Mouse (Mus musculus): ENCODE results near the gene Maml1.

Gene Maml1

DNA sequence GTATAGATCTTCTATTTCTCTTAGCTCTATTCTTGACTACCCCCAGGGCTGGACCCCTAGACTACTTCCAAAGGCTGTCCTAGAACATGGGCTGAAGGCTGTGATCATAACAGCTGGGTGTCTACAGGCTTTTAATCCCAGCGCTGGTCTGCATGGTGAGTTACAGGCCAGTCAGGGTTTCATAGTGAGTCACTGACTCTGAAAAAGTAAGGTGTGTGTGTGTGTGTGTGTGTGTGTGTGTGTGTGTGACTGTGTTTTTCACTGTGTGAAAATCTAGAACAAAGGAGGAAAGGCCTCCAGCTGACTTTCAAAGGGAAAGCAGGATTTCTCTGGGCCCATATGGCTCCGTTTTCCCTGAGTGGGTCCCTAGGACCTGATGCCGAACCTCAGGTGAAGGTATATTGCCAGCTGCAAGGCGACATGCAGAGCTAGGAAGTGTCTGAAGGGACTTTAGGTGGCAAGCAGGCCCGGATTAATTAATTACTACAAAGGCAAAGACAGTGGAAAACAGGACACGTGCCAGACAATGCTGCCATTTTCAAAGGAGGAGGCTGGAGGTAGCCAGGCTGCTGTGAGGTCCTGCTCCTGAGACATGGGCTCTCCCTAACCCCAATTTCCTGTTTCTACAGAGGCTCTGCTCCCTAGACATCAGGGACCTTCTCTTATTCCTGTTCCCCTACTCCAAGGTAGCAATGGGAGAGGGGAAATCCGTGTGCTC, 69.4 kb downstream of the Maml1 start:
- DNase-seq (ENCODE audit: low spot score in 2 of 2), result no peak

DNA sequence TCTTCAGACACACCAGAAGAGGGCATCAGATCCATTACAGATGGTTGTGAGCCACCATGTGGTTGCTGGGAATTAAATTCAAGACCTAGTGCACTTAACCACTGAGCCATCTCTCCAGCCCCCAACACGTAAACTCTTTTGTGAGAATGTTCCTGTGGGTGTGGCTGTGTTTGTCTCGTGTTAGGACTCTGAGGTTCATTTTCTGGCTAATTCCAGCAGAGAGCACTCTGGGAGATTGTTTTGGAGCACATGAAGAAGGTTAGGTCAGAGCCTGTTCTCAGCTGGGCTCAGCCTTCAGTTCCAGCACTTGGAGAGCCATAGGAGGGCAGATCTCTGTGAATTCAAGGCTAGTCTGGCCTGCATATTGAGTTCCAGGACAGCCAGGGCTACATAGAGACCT, 72.3 kb downstream of the Maml1 start:
- no peak for DNase-seq (ENCODE audit: low spot score in 2 of 2)

DNA sequence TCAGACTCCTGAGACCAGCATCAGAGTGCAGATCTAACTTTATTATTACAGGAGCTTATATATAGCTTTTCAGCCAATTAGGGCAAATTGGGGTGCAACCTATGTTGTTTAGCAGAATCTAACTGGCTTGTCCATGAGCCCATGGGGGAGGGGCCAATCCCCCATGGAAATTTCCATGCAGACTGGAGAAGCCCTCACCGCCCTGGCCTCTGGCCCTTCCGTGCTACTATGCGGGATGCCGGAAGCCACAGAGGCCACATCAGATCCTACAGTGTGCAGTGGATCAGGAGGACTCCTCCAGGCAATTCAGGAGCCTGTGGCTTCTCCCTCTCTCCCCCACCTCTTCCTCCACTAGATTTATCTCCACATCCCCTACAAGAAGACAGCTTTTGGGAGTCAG, 74.3 kb downstream of the Maml1 start:
- DNase-seq (ENCODE audit: low spot score in 2 of 2), result no peak

DNA sequence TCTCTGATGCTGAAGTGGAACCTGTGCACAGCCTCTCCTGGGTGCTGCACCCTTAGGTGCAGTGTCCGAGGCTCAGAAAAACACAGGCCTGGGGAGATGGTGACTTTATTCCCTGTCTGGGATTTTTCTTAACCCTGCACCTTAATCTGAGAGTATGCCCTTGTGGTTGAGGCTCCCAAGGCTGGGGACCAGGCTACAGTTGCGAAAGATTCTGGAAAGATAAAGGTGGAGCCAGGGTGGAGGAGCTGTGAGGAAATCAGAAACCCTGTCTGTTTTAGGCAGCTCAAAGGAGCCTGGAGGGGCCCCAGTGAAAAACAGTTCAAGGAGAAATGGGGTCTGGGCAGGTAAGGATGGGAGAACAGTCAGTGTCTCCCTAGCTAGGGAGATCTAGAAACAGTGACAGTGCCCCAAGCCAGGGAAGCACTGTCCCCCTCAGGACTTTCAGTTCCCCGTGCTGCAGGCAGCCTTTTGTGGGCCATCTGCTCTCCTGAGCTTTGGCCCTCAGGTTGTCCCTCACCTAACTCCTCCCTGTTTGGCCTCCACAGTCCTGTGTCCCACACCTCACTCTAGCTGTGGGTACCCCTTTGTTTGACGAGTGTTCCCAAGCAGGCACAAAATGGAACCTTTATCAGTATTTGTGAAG, 75.3 kb downstream of the Maml1 start:
- DNase-seq (ENCODE audit: low spot score in 2 of 2), result no peak

DNA sequence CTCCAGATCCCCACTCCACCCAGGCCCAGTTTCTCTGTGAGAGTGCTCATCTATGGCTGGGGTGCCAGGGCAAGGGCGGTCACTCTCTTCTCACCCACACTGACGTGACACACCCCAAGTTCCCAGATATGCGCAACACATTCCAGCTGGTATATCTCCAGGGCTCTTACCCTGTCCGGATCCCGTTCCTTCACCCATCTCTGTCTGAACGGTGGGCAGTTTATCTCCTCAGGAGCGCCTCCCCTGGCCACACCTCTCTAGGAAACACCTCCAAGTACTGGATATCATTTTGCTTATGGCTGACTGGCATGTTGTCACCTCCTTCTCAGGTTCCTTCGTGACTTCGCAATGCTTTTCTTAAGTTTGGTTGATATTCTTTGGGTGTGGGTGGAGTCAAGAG, 76.5 kb downstream of the Maml1 start:
- DNase-seq (ENCODE audit: low spot score in 2 of 2), result no peak

DNA sequence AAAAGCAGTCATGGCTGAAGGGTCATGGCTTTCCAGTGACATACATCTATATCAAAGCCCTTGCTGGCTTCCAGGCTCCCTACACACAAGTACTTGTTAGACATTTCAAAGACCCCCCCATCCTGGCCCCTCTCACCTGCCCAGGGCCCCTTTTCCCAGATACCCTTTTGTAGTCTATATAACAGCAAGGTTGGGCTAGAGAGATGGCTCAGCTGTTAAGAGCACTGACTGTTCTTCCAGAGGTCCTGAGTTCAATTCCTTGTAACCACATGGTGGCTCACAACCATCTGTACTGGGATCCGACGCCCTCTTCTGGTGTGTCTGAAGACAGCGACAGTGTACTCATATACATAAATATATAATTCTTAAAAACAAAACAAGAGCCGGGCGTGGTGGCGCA, 77.5 kb downstream of the Maml1 start:
- DNase-seq (ENCODE audit: low spot score in 2 of 2), result no peak

DNA sequence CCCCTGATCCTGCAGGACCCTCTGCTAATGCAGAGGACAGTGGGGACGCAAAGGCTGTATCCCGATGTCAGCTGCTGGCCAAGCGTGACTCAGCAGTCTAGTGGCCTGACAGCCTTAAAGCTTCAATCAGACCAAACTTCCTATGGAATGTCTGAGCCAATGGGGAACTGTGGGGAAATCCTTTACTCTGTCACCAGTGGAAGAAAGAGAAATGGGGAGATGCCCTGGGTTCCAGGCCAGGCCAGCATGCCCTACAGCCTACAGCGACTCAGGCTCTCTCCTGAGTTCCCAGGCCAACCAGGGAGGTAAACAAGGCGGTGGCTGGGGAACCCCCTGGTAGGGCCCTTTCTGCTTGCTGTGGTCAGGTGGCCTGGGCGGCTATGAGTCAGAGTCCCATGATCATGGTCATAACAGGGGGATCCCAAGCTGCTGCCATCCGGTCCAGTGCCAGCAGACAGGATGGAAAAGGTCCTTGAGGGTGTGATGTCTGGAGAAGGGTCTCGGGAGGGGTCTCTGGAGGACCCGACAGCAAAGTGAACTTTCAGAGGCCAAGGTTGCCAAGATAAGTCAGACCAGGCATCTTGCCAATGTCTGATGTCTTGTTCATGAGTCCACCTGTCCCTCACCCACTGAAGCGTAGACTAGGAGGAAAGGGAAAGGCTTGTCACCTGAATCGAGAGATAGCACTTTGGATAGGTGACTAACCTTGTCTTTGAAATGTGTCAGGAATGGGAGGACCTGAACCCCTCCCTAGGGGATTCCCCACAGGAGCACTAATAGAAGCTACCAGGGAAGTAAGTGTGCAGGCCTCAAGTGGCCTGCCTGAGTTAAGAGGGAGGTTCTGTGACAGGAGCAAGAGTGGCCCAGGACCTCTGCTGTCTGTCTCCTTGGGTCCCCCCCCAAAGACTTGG, 79.0 kb downstream of the Maml1 start:
- peak in 1 of 2 experiments; percentile 73 for DNase-seq (ENCODE audit: low spot score in 2 of 2)

DNA sequence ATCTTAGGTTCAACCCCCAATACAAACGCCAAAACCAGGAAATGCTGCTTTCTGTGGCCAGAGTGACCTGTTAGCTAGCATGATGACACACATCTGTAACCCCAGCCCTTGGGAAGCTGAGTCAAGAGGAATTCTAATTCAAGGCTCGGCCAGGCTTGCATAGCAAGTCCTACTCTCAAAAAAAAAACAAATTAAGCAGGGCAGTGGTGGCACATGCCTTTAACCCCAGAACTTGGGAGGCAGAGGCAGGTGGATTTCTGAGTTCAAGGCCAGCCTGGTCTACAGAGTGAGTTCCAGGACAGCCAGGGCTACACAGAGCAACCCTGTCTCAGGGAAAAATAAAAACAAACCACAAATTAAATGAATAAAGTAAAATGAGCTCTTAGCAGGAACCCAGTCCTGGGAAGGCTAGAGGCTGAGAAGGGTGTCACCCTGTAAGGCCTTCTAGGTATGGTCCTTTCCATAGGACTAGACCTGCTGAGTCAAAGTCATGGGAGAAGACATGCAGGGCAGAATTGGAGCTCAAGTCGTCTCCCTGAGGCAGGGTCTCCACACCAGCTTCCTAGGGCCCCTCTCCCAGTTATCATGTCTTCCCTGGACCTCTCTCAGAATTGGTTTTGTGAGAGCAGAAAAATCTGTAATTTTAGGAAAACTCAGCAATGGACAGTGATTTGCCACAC, 79.9 kb downstream of the Maml1 start:
- no peak for DNase-seq (ENCODE audit: low spot score in 2 of 2)

DNA sequence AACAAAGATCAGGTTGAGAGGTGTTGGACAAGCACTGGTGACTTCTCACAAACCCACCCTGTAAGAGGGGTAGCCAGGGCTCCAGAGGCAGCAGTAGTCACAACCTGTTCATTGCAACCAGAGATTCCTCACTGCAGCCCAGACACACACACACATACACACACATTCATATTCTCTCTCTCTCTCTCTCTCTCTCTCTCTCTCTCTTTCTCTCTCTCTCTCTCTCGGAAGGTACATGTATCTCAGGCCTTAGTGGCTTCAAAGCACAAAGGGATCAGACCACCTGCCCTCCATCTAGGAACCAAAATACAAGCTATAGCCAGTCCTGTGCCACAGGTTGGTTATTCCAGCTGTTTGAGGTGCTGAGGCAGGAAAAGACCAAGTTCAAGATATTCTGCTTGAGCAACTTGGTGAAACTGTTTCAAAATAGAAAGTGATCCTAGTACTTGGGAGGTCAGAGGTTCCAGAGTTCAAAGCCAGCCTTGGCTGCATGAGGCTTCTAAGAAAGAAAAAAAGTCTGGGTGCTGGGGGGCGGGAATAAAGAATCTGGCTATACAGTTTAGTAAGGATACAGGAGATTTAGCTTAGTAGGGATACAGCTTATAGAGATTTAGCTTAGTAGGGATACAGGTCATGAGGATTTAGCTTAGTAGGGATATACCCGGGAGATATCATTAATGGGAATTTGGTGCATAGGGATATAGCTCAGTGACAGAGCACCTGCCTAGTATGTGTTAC, 80.6 kb downstream of the Maml1 start:
- DNase-seq (ENCODE audit: low spot score in 2 of 2), result no peak

DNA sequence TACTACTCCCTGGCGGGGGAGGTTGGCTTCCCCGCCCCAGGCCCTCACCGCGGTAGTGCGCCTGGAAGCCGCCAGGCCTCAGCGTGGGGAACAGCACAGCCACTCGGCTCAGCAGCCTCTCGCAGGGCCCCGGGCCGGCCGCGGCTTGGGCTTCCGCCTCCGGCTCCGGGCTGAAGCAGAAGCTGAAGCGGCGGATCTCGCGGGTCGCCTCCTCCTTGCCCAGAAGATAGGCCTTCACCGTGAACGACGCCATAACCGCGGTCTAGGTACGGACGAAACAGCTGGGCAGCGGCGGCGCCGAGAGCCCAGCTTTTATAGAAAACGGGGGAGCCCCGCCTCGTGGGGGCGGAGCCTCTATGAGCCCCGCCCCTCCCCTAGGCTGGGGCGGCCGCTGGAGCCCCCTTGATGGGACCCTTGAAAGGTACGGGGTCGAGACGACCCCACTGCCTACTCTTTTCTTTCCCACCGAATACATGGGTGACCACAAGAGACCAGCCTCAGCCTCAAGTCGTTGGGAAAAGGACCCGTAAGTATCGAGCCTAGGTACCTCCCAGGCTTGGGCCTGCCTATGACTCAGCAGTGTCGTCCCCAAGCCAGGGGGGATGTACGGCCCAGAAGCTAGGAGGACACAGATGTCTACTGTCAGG, 81.5 kb downstream of the Maml1 start, which contains the start of the genes Sqstm1 and Mgat4b:
TSS of gene Sqstm1 (minus strand) at position 323 of the 647 bp plus-strand sequence.
TSS of gene Mgat4b (plus strand) at position 386 of the 647 bp plus-strand sequence.
- peak in 1 of 2 experiments; percentile 85 for DNase-seq (ENCODE audit: low spot score in 2 of 2)

DNA sequence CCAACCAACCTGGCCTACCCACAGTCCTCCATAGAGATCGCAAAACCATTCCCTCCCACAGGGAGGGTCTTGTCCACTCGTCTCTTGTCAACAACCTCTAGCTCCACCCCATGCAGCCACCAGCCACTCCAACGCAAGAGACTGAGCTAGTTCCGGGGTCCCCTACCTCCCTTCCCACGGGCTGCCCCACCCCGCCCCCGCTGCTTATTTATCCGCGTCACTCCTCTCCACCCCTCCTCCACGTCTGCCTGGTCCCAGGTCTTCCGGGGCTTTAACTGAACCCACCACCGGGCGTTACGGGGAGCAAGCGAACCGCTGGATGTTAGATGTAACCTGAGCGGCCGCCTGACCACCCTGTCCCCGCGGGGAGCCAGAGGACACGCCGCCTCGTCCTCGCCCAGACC, 82.0 kb downstream of the Maml1 start:
- DNase-seq (ENCODE audit: low spot score in 2 of 2), result peak; percentile 76 to 88

DNA sequence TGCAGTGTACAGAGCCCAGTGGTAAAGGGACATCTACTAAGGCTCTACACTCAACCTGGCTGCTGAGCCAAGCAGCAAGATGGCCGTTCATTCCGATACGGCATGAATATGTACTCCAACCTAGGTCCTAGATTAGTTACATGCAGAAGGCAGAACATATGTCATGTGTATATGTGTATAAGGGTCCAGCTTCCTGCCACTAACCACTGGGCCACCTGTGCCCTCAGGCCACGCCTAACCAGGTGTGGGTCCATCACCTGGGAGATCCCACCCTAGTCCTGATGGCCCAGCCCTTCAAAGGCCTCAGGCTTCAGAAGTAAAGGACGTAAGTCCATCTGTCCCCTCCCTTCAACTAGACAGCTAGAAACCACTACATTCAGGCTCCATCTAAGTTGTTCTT, 84.1 kb downstream of the Maml1 start:
- DNase-seq (ENCODE audit: low spot score in 2 of 2), result no peak

DNA sequence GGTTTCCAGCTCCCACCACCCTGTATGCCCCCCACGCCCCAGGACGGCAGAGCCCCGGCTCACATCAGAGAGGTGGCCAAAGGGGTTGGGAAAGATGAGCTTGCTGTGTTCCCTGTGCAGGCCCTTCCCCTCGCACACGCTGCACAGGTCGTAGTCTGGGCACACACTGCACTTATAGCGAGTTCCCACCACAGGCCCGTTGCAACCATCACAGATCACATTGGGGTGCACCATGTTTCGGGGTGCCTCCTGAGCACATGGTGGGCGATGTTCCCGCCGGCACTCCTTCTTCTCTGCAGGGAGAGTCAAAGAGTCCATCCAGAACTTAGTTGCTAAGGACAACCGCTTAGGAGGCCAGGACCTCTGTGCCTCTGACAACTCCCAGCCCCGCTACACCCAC, 84.8 kb downstream of the Maml1 start:
- no peak for DNase-seq (ENCODE audit: low spot score in 2 of 2)

DNA sequence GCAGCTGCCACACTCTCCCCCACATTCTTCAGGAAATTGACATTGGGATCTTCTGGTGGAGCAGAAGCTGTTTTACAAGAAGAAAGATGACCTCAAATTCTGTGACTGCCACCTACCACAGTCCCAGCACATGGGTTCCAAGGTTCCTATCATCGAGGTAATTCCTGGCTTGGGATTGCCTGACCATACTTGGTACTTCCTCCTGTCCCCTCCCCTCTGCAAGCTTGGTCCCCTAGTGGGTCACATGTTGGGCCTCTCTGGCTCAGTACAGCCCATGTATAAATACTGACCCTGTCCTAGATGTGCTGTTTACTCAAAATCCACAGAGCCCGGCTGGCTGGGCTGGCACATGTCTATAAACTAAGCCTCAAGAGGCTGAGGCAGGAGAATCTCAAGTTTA, 86.1 kb downstream of the Maml1 start:
- no peak for DNase-seq (ENCODE audit: low spot score in 2 of 2)
